Mouse (Mus musculus) embryonic fibroblast, embryonic 13.5 days (primary cell): ENCODE results near the gene Pde4d.

Experiments
- CTCF ChIP-seq: IDR thresholded peaks from 2 replicates; pipeline ENCODE4 v1.5.1; 2011; ENCODE audit warnings: mild to moderate bottlenecking, control low read depth, low read length, moderate library complexity, borderline replicate concordance; ENCODE audit not compliant: insufficient read depth
- POLR2A ChIP-seq: IDR thresholded peaks from 2 replicates; pipeline ENCODE4 v1.6.1; 2011; ENCODE audit warnings: low read depth, mild to moderate bottlenecking, control low read depth, low read length, moderate library complexity

- no peak for TF ChIP-seq POLR2A
- TF ChIP-seq CTCF: no peak
Measured at GRCm38 (mm10) chr13:109881161-109881857, 1431.6 kb downstream of the Pde4d start.
